Mouse (Mus musculus) frontal cortex, adult 2 months (tissue): ENCODE data around the gene Cdyl2. TPM values are rescaled to one million over a fixed set of nuclear protein-coding genes. Genes with fewer than 3 reads are reported as not detected.
A peak's percentile ranks its signal among the peaks of the same experiment; 100 is the strongest.

Experiments
- DNase-seq, 2 experiments: peaks; one replicate each; pipeline ENCODE4 v3.0.0; 2022; ENCODE audit warnings: low spot score in 1 of 2; ENCODE audit errors: extremely low spot score in 1 of 2
- polyA plus RNA-seq: library from polyadenylated mRNA; depleted of rRNA; stranded (reverse); fragments of >200 nt; gene quantifications from 2 replicates; pipeline ENCODE4 v1.2.3, GENCODE M21; 2012

Gene Cdyl2
- polyA plus RNA-seq, 1 experiment = 3.7 TPM

DNA sequence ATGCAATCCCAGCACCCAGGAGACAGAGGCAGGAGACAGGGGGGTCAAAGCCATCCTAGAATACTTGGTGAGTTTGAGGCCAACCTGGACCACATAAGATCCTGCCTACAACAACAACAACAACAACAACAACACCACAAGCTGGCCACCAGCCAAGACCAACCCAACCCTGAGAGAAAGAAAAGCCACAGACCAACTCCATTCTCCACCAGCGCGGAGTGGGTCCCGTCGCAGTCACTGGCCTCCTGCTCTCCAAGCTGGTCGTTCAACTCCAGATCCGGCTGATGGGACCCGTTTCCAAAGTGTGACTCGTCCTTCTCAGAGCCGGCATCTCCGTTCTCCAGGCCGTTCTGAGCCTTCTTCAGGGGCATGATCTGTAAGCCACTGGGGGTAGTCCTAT lies 109.2 kb downstream of the Cdyl2 start:
- no peak for DNase-seq

DNA sequence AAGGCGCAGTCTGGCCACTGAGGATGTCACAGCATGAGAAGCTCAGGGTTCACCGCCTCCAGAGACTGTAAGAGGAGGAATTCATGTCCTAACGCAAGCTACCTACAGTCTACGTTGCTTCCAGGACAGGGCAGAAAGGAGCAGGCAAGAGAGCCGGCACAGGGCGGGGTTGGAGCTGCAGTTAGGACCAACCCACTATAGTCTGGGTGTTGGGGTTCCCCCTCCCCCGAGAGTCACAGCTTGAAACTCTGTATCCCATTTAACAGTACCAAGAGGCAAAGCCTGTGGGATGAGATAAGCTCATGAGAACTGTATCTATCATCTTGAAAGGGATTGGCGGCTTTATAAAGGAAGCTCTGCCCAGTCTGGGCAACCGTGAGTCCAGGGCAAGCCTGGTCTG lies 110.5 kb downstream of the Cdyl2 start:
- no peak for DNase-seq

DNA sequence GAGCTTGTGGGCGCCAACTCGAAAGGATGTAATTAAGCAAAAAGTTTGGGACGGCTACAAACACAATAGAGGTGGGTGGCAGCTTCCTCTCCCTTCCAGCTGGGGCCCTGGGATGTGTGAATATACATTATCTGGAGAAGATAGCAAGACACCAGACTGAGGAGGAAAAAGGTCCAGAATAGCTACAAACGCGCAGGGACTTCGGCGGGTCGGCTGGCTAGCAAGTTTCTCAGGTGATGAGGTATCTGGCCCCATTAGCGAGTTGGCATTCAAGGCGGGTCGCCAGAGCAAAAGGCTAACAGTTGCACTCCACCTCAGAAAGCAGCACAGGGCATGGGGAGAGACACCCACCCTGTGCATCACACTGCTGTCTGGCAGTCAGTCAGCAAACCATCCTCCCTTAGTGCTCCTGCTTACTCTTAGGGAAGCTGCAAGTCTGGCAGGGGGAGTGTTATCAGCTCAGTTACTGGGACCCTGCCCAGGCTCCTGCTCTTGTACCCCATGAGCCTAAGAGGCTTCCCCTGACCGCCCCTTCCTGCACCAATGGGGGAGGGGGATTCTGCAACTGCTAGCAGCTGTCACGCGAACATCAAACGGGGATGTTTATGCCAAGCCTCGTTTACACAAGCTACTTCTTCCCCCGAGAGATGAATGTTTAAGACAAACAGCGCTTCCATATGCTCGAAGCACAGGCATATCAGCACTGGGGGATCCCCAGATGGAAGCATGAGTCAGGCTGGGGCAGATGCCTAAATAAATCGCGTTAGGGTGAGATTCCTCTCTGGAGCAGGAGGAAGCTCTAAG lies 111.4 kb downstream of the Cdyl2 start:
- DNase-seq = peak; percentile 76 to 85

DNA sequence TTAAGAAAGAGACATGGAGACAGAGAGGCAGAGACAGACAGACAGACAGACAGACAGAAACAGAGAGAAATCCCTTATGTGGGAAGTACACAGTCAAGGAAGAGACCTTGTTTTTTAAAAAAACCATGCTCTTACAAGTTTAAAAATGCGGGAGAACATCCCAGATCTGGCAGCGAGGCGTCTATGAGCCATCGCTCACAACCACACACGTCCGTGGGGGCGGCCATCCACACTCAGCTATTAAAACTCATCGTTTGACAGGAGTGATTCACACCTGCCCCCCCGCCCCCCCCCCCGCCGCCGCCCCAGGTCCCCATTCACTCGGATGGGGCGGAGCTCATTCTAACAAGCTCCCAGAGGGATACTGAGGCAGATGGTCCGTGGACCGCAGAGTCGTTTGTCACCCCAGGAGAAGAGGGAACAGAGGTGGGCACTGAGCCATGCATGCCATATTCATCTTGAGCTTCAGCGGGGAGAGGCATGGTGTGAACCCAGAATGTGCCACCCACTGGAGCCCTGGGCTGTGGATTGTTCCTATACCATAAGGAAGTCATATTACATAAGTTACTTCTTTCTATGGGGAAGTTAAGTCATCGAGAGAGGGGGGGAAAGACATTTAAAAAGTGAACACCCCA lies 113.0 kb downstream of the Cdyl2 start:
- DNase-seq = peak; percentile 81 to 85

DNA sequence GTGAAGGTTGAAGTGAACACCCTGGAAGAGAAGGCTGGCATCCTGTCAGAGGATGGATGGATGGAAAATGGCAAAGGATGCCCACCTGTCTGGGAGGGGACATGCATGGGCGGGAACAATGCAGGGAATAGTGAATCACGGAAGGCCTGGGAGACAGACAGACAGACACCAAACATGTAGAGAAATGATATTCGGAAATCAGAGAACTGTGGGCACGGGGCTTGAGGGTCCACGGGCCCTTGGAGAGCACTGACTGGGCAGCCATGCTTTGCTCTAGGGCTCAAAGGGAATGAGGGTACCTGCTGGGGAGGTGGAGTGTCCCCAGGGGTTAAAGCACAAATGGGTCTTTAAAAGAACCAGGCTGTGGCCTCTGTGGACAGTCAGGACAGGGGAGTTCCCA lies 113.6 kb downstream of the Cdyl2 start:
- no peak for DNase-seq

DNA sequence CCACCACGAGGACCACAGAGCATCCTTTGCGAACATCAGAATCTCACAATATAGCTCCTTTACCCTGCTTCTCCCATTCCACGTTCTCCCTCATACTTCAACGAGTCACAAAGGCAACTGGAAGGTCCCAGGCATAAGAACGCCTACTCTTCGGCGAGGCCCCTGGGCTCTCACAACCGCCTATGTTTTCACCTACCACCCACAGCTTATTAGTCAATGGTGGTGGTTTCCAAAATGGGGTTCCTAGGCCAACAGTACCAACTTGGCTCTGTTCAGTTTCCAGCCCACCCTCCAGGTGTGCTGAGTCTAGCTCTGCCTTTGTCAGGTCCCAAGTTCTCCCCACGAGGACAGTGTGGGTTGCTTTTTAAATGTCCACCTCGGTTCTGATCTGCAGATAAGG lies 114.0 kb downstream of the Cdyl2 start:
- DNase-seq = peak in 1 of 2 experiments; percentile 60

DNA sequence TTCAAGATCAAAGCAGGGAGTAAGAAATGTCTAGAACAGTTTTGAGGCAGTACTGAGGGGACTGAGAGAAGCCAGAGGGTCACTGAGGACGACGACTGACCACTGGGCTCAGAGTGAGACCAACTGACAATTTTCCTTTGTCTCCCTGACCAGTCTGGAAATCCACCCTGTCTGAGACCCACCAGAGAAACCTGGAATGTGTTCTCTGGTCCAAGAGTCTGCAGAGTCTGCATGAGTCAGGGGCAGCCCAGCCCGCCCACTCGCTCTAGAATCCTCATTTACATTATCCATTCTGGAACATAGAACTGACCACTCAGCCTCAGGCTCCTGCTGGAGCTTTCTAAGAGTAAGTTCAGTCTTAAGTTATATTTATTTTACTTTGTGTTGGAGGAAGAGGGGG lies 114.9 kb downstream of the Cdyl2 start:
- DNase-seq = peak in 1 of 2 experiments; percentile 43

DNA sequence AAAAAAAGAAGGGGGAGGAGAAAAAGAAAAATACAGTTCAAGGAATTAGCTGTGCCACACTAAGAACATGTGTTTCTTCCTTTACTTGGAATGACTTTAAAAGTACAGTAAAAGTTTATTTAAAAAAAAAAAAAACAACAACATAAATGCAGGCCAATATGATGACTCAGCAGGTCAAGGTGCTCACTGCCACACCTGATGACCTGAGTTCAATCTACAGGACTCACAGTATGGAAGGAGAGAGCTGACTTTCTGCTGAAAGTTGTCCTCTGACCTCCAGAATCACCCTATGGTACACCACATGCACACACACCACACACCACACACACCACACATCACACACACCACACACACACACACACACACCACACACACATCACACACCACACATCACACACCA lies 116.4 kb downstream of the Cdyl2 start:
- DNase-seq = no peak

DNA sequence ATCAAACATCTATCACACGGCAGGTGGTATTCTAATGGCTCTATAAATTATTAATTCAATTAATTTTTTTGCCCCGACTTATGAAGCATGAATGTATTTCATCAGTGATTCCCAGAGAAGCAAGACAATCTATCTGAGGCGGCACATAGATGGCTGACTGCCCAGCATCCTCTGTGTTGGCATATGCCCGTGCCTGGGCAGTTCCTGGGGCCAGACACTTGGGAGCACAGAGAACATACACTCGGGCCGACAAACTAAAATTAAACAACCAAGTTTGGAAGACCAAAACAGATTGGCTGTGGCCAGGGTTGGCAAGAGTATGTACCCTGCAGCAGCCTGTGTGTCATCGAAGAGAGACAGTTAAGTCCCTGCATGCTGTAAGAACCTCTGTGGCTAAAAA lies 117.9 kb downstream of the Cdyl2 start:
- no peak for DNase-seq

DNA sequence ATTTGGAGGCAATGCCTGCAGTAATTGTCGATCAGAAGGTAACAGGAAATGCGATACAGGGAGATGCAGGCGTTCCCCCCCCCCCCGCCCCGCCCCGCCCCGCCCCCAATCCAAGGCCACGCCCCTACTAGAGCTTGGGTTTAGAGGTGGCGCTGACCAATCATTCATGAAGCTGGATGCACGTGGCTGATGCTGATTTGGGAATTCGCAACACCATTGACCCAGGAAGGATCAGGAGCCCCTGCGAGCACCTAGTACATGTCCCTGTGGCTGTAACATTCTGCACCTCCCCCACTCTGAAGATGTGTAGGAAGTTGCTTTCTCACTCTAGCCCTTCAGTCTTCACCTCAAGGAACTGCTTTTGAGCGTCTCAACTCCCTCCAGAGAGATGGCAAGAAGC lies 126.6 kb downstream of the Cdyl2 start:
- DNase-seq = no peak

DNA sequence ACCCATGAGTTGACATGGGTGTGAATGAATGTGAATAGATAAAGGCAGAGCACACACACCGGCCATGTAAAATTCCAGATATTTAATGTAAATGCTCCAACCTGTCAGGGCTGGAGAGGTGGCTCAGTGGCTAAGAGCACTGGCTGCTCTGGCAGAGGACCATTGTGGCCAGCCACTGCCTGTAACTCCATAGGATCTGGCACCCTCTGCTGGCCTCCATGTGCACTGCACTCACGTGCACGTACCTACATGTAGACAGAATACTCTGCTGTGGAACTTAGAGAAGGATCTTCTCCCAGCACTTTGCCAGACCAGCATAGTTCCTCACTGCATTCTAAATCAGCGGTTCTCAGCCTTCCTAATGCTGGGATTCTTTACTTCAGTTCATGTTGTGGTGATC lies 130.0 kb downstream of the Cdyl2 start:
- peak in 1 of 2 experiments; percentile 26 for DNase-seq

DNA sequence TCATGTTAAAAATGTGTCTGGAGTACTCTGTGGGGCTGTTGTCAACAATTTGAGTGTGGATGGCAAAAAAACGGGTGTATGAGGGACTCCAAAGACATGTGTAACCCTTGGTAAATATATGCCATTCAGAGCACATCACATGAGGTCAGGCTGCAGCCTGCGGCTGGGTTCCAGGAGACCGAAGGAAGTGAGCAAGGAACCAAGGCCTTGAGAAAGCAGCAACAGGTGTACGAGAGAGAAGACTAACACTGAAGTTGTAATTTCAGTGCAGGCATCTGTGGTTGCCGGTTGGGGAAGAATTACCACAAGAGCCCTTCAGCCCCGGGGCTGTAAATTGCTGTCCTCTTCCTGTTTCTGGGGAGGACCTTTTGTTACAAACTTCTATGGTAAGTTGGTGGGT lies 133.1 kb downstream of the Cdyl2 start:
- DNase-seq = no peak

DNA sequence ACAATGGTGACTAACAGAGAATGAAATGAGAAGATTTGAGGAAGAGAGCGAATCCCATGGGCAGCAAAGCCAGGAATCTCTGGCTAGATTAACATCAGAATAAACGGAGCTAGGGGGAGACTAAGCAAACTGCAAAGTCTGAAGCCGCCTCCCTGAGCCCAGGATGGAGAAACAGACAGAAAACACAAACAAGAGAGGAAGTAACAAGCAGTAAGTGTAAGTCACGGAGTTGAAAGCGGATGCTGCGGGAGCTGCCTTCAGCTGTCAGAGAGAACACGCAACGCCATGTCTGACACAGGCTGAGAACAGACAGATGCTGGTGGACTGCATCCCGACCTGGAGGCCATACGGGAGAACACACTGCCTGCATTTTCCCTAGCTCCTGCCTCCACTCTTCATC lies 141.6 kb downstream of the Cdyl2 start:
- no peak for DNase-seq

DNA sequence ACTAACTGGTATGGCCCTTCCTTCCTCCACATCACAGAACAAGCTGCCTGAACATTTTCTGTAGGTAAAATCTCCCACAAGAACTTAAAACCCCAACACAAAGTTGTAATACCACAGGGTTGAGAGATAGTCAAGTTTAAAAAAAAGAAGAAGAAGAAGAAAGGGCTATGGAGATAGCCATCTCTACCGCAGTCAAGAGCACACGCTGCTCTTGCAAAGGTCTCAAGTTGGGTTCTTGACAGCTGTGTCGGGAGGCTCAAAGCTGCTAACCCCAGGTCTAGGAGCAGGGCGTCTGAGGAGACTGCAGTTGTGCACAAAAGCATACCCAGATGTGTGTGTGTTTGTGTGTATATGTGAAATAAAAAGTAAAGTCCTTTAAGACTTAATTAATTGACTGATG lies 142.2 kb downstream of the Cdyl2 start:
- no peak for DNase-seq

DNA sequence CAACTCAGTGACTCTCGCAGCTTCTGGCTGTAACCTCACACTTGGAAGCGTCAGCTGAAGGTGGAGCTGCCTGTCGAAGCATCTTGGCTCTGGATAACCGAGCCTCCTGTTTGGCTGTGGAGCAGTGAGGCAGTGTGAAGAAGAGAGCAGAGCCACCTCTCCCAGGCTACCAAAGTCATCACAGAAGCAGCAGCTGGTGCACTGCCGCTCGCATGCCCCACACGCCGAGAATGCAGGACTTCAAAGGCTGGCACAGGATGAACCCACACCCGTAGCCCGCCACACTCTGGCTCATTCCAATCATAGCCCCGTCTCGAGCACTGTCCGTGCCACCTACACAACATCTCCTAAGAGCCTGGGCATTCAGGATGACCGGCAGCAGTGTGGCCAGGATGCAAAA lies 142.7 kb downstream of the Cdyl2 start:
- peak in 1 of 2 experiments; percentile 9 for DNase-seq

DNA sequence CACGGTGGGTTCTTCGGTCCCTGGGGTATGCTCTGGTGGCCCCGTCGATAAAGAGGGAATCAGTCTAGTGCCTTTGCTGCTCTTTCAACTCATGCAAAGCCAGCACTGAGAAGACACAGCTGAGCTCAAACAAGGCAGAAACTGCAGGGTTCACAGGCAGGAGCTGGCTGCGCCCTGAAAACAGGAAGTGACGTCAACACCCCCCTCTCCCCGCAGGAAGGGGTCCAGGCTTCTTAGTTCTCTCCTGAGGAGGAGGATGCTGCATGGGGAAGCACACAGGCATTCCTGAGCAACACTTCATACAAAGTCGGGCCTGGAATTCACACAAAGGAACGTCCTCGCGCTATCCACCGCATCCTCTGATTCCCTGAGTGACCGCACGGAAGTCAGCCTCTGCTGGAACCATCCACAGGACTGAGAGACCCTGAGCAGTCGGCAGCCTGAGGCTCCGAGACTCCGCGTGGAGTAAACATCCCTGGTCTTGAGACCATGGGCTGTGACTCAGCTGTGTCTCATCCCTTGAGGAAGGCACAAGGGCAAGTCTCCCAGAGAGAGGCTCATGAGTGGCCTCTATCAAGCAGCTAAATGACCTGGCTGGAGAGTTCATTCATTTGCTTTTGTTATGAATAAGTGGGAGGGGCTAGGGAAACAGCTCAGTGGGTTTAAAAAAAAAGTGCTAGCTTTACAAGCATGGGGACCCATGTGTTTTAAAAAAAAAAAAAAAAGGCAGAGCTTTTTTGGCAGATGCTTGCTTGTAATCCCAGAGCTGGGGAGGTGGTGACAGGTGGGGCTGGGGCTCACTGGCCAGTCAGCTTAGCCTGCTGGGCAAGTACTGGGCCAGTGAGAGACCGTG lies 144.9 kb downstream of the Cdyl2 start:
- no peak for DNase-seq

DNA sequence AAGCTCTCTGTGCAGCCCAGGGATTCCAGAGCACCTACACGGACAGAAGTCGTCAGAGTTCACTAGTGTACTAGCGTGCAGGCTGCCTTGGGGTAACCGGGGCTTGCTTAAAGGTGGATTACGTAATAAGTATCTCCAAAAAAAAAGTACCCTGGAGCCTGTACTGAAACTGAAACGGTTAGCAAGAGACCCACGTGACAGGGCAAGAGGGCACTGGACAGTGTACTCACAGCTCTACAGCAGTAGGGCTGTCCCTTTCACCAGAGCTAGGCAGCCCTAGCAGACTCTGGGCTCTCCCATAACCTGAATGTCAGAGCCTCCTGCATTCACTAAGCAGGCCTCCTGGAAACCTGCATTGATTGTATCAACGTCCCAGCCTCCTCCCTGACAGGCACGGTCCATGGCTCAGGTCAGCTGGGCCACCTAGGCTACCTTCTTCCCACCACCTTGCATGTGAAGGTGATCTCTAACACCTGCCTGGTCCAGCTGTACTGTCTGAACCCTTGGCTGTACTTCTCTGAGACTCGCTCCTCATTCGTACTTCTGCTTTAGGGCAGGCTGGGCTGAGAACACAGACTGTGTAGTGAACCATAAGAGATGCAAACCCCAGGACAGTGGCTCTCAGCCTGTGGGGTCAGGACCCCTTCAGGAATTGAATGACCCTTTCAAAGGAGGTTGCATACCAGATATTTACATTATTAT lies 151.3 kb downstream of the Cdyl2 start:
- DNase-seq = no peak

DNA sequence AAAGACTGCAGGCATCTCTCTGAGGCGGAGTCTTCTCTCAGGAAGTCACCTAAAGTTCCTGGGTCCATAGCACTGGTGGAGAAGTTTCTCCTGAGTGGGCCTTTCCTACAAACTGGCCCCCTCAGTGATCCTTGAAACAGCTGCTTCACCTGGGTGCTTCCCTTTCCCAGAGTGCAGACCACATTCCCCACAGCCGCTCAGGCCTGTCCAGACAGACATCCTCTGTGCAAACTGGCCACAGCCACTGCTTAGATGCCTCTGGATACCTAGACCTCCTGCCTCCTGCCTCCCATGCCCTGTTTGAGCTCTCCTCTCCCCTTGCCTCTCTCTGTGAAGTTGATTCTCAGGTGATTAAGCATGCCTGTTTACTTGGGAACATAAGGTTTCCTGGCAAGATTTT lies 156.1 kb downstream of the Cdyl2 start:
- no peak for DNase-seq

DNA sequence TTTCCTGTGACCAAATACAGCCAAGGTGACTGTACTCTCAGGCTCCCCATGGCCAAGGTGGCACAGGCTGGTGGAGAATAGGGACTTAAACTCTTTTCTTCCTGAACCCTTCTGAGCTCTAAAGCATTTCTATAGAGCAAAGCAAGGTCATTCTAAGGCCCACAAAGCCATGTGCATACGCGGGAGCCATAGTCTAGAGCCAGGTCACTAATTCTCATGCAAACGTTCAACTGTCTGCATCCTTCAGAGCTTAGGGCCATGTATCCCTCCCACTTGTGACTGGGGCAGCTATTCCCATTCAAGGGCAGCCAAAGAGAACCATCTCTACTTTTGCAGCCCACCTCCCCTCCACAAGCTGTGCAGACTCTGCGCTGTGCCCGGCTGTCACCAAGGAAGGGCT lies 159.7 kb downstream of the Cdyl2 start:
- no peak for DNase-seq

DNA sequence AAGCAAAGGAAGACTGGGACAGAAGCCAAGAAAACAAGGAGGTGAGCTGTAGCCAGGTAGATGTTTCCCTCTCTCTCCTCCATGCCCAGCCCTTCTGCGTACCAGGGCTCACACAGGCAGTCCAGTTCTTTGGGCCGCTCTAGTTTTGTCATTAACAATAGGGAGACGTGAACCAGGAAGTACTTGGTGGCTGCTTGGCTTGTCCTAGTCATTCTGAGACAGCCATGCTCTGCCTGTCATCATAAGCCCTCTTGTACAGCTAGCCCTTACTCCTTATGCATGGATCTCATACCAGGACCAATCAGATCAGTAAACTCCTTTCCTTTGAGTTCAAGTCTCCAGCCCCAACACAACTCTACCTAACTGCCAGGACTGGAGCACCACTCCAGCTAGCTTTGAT lies 180.0 kb downstream of the Cdyl2 start:
- DNase-seq = no peak

DNA sequence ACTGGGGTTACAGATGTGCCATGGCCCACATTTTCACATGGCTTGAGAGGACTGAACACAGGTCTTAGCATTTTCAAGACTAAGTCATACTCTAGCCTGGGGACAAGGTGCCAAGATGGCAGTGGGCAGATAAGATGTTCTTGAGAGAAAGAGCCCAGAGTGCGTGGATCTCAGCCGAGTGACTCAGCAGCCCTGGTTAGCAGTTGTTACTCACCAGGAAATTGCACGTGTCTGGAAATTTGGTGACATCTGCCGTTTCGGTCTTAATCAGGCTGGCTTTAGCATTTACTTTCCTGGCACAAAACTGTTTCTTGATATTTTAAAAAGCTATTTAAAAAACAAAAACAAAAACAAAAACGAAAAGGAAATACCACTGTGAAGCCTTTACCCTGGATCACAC lies 180.5 kb downstream of the Cdyl2 start:
- peak; percentile 20 to 77 for DNase-seq
